Mouse (Mus musculus) frontal cortex, adult (tissue): ENCODE results near the gene Magi2.
"Not testable (repeated sequence)": the region's sequence is repeated elsewhere in the genome, so short reads cannot be mapped to it uniquely, and the experiment has no call there.

ENCODE experiments used
- ATAC-seq: cut with Nextera tagmentation; 2 replicates; pipeline ENCODE4 v1.9.2; 2017; ENCODE audit warnings: mild to moderate bottlenecking, moderate library complexity, mixed read lengths; ENCODE audit not compliant: low TSS enrichment

Gene Magi2

DNA sequence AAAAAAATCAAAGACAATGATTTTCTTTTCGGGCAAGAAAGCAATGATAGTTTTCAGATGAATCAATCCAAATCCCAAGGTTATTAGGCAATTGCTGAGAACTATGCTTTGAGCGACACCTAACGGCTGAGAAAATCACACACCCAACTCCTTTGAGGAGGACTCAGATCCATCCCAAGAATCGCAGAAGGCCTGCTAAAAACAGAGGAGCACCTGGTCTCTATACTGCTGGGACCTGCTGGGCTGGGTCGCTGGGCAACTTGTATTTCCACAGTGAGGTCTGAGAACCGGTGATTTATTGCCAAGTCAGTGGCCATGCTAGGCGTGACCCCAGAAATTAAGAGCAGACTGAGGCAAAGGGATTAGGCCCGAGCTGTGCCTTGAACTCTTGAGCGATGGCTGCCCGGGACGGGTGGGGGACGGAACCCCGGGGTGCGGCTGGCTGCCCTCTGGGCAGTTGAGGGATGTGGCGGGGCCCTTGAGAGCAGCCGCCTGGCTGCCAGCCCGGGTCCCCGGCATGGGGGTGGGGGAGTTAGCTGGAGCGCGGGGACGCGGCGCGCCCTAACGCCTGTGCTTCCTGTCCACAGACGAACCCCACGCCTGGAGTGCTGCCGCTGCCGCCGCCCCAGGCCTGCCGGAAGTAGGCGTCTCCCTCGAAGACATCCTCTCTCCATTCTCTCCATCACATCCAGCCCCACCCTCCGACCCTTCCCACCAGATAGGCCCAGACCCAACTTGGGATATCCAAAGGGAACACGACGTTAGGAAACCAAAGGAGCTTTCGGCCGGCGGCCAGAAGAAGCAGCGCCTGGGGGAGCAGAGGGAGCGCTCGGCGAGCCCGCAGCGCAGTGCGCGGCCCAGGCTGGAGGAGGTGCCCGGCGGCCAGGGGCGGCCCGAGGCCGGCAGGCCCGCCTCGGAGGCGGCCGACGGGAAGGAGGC is 1474.9 kb downstream of the Magi2 start:
- ATAC-seq: peak; percentile 83

DNA sequence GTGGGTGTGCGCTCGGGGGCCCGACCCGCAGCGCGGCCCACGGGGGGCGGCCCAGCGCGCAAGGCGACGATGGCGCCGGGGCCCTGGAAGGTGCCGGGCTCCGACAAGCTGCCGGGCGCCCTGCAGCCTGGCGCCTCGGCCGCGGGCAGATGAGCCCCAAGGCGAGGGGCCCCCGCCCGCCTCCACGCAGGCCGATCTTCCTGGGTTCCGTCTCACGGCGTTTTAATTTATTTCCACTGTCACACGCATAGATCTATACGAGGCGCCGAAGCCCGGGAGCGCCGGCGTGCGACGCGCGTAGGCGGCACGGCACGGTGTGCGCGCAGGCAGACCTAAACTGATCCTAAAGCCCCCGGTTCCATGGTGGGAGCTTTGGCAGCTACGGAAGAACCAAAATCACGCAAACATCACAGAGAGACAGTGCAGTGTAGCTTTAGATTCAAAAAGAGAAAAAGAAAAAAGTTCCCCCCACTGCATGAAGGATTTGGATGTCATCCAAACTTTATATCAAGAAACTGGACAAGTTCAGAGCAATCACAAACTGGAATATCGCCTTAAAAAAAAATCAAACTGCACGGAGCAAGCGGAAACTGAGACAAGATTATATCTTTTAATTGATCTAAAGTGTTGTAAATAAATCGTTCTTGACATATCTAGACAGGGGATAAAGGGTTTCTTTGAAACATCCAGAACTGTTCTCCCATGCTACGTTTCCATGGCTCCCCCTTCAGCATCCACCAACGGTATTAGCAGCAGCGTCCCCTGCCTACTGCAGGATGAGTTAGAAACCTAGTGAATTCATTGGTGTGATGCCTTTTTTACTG is 1475.9 kb downstream of the Magi2 start:
- peak; percentile 32 for ATAC-seq

DNA sequence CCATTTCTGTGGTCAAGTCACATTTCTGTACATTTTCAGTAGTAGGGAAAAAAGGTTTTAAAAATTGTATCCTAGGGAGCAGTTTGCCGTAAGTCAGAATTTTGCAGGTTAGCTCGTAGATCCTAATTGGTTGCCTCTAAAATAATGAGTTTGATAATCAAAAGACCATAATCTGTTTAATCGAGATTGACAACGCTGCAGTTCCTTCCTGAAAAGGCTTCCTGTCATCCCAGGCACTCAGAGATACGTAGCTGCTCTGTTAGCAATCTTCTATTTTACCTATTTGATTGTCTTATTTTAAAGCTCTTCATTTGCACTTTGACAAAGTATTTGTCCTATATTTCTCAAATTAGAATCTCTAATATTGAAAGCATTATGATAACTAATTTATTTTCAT is 1476.5 kb downstream of the Magi2 start:
- ATAC-seq: no peak

DNA sequence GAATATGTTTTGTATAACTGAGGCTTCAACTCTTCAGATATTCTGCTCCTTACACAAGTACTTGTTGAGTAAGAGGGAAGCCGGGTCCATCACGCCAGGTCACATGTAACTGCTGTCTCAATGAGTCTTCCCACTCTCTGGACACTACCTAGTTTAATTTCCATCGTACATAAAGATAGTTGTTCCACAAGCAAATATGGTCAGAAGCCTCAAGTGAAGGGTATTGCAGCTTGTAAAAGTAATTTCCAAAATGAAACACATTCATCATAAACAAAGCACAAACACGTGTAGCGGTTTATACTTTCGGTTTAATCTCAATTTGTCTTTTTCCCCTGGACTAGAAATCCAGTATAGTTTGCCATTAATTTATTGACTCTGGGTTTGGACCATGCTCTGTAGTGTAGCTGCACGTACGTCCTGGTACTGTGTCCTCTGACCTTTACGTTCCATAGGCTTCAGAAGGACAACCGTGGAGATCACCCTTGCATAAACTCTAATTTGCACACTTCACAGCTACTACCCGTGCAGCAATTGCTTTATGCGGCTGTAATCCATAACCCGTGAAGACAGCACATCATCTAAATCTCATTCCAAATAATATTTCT is 1477.2 kb downstream of the Magi2 start:
- ATAC-seq: no peak

DNA sequence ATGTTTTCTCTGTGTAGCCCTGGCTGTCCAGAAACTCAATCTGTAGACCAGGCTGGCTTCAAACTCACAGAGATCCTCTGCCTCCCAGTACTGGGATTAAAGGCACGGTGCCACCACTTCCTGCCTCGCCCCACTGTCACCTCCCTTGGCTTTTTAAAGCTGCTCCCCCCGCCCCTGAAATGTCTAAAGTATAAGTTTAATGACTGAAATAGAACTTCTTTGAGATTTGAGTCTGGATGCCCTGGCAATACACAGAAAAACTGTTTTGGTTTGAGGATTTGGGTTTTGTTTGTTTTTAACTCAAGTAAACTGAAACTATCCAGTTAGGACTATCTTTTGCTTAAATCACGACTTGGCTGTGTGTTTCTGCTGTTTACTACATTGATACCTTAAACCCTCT is 1478.0 kb downstream of the Magi2 start:
- no peak for ATAC-seq

DNA sequence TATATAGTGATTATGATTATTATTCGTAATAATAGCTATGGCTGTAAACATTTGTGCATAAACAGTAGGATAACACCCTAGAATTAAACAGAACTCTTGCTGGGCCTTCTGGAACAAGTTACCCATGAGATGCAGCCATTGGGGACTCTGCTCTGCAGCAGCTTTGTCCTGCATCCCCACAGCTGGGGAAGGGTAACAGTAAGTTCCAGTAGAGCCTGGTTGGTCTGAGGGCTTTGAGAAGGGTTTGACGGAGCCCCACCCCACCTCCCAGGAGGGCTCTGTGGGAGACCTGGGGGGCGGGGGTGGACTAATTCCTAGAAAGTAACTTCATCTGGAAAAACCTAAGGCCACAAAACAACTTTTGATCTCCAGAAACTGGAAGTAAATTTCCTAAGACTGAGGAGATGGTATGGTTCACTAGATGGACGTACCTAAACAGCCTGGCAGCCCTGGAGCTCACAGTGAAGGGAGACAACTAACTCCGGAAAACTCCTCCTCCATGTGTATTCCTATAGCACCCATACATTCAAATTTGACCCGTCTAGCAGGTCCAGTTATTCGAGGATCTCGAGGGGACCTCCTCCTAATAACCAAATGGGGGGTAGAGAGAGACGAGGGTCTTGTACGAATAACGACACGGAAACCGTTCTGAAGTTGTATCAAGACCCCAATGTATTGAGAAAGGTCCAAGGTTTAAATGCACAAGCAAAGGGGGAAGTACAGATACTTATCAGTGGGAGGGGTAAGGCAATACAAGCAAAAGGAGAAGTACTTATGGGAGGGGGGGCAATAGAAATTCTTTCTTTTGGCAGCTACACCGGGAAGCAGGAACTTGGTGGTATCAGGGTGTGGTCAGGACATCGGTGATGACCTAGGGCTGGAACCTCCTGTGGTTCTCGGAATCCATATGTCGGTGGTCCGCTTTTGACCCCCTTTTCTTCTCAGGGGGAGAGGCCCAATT is 1479.8 kb downstream of the Magi2 start:
- ATAC-seq: not testable (repeated sequence)

DNA sequence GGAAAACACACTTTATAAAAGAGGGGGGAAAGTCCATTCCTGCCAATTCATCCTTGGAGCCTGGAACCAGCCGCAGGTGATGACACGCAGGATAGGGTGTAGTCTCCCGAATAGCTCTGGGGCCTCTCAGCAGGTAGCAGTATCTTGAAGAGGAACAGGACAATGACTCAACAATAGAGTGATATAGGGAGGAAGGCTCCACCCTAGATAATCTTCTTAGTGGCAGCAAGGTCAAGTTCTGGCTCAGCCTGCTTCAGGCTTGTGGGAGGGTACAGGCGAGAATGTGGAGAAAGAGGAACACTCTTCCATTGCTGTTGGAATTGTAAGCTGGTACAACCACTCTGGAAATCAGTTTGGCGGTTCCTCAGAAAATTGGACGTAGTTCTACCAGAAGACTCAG is 1484.0 kb downstream of the Magi2 start:
- ATAC-seq: not testable (repeated sequence)

DNA sequence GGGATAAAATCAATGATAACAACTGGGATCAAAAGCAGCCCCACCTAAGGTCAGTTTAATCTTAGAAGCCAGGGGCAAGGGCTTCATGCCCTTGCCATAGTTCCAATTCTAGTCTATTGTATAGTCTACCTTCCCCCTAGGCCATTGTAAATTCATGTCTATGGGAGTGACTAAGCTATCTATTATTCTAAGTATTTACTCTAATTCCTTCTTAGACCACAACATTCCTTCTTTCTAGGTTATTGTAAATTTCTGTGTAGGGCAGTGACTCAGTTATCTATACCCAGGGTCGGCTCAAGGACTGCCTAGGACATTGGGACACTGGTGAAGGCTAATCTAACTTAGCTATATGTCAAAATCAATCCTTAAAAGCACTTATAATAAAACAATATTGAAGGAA is 1487.8 kb downstream of the Magi2 start:
- not testable (repeated sequence) for ATAC-seq

DNA sequence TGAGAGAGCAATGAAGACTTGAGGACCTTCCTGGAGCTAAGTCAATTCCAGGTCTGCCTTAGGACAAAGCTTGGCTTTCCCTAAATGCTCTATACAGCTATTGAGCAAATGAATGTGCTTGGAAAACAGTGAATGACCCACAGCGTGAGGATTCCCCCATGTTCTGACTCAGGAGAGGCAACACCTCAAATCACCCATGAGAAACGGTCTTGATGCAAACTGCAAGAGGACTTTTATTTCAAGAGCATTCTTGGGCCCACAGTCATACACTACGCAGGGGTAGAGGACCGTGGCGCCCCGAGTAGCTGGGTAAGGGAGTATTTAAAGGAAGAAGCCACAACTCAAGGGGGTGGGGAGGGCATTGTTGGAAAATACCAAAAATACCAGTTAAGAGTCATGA is 1489.1 kb downstream of the Magi2 start:
- ATAC-seq: not testable (repeated sequence)

DNA sequence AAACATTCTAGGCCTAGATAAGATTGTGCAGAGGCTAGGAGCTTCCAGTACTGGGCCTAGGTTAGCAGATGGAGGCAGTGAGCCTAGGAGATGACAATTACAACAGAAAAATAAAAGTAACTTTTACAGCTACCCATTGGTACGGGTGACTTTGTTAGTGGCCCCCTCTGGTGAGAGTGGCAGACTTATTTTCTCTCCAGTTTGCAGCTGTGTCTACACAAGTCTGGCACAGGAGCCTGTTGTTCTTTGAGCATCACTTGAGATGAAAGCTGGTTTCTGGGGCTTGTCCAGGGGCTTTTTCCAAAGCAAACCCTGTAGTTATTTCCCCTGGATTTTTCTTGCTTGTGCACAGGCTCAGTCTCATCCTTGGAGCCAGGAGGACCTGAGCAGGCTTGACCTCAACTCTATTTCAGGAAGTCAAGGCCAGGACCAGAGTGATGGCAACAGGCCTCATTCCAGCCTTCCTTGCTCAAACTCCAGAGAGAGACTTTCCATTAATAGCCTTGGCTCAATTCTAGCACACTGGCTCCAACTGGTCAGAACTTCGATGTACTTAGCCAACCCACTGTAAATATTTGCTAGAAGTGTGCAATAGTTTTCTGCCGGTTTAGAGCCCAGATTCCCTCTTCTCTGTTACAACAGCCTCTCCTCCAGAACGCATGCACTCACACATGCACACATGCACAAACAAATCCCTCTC is 1493.5 kb downstream of the Magi2 start:
- ATAC-seq: no peak

DNA sequence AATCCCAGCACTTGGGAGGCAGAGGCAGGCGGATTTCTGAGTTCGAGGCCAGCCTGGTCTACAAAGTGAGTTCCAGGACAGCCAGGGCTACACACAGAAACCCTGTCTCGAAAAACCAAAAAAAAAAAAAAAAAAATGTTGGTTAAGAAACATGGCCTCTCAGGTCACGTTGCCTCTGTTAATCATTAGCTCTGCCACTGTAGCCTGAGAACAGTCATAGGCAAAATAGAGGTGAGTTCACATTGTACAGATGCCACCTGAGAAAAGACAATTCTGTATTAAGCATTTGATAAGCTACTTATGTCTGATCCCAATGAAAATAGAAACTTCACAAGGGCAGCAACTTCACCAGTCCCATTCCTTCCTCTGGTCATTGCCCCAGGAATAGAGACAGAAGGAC is 1496.4 kb downstream of the Magi2 start:
- not testable (repeated sequence) for ATAC-seq

DNA sequence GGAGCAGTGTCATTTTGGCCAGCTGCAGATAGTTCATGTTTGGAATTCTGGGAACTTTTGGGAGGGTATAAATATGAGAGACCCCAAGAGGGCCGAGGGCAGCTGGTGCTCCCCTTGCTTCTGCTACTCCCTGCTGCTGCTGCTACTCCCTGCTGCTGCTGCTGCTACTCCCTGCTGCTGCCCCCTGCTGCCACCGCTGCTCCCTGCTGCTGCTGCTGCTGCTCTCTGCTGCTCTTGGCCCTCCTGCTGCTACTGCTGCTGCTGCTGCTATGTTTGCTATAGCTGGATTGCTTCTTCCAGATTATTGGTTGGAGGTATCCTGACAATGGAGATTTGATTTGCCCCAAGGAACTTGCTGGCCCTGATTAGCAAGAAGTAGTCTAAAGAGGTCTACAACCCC is 1512.0 kb downstream of the Magi2 start:
- ATAC-seq: no peak

DNA sequence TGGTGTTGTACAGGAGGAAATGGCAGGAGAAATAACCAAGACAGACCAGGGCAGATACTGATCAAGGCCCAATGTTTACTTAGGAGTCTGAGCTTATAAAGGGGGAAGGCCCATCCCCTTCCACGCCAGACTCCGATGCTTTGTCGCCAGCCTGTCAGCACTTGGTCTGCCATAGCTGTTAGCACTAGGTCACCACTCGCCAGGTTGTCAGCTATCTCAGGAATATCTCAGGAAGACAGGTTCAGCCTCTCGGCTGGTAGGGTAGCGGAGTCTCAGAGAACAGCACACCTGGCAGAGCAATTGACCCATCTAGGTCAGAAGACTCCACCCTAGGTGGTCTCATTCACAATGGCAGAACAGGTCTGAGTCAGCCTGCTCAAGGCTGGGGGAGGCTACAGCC is 1514.4 kb downstream of the Magi2 start:
- no peak for ATAC-seq

DNA sequence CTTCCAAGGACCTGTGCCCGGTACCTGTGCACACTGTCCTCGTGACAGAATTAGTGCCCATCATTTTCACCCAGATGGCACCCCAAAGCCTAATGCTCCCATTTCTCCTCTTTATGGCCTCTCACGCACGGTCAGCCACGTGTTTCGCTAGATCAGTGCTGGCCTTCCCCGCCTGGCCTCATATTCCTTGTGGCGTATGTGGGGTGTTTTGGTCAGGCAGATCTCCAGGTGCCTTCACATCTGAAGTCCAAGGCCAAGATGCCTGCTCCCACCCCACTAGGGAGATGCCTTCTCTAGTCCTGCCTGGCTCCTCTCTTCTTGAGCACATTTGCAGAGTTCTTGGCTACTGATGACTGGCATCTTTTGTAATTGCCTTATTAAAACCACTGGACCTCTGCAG is 1515.1 kb downstream of the Magi2 start:
- no peak for ATAC-seq

DNA sequence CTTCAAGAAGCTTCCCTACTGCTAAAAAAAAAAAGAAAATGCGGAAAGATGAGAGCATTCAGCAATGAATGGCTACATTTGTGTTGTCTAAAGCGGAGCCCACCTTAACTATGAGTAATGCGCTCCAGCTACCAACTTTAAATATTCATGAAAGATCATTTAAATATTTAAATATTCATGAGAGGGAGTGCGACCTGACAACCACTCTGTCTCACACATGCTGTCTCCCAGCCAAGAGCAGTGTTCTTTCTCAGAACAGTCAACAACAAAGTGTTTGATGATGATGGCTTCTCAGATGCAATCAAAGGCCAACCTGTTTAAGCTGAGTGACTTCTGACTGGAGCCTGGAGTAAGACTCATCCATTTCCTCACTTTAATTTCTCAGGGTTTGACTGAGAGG is 1521.3 kb downstream of the Magi2 start:
- 0 out of 2 replicates have a peak, but pooled peaks have one; percentile 15 for ATAC-seq

DNA sequence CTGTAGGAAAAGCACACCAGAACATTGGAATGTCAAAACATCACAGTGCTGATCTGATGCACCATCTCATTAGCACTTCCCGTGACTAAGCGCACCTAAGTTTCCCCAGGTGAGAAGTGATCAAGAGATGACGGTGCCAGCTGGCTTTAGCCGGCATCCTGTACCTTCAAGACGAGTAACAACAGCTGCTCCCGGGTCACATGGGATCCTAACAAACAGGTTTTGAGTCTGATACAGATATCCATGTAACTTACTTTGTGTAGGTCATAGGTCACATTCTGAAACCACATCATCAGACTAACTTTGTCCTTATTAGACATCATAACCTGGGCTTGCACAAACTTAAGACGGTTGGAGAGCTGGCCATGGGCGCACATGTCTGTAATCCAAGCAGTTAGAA is 1522.0 kb downstream of the Magi2 start:
- no peak for ATAC-seq

DNA sequence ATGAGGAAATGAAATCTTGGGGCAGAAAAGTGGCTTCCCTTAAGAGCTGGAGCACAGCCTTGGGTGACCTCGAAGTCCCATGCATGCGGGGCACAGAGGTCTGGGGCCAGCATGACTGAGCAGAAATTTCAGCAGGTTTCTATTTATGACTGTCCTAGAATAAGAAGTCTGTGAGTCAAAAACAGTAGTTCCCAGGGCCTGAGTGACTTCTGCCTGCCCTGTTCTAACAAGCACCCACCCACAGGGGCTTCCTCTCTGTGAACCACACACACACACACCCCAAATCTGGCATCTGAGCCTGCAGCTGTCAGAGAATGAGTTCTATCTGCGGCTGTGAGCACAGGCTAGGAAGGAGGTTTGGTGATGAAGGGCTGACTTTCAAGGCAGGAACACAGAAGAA is 1522.7 kb downstream of the Magi2 start:
- ATAC-seq: no peak

DNA sequence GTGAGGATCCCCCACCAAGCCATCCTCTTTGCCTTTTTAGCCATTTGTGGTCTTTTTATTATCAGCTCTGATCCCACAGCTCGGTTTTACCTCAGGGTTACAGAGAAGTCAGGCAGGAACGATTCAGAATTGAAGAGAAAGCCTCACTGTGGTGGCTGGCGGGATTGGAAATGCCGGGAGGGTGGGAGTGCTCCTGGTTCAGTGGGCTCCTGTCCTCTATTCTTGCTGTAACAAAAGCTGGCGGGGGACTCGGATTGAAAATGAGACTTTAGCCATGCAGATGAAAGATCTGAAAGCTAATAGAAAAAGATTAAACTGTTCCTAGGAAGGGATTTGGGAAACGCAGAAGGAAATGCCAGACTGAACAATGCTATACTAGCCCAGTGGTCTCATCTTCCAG is 1524.2 kb downstream of the Magi2 start:
- no peak for ATAC-seq

DNA sequence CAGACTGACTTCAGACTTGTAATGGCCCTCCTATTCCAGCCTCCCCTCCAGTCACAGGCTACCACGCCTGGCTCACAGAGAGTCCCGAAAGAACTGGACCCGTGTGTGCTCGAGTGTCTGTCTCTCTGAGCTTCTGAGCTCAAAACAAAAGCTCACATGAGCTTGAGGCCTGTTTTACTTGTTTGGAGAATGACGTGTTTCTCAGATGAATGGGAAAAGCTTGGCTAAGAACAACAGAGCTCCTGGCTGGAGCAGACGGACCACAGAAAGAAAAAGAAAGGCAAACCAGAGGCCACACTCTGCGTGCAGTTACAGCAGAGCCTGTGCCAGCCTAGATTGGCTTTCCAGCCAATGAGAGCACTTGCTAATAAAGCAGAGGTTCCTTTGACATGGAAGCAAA is 1524.9 kb downstream of the Magi2 start:
- no peak for ATAC-seq

DNA sequence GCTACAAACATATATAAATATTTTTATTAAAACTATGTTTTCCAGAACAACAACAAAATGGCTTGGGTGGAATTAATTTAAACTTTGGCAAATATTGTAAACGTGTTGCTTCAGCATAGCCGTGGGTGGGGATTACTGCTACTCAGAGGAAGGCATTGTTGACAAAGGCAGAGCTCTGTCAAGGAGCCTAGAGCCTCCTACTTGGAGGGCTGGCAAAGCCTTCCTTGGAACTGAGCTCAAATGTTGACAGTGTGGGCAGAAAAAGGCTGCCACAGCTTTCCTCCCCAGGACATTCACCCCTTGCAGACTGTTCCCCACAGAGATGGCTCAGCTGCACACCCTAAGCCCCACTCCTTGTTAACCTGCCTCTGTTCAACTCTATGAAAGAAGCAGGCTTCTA is 1526.3 kb downstream of the Magi2 start:
- peak; percentile 69 for ATAC-seq

DNA sequence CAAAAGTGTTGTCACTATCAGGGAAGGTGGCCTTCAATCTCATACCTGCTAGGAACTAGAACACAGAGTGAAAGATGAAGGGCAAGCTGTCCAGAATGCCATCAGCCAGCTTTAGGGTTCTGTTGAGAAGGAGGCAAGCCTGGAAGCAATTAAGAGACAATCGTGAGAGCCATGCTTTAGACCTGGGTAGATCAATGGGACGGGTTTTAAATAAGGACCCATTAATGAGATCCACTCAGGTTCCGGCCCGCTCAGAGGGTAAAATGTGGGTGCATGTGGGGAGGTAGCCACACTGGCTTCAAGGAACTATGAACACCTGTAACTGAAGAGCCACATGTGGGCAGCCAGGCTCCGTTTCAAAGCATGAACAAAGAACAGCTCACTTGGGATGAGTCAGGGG is 1527.1 kb downstream of the Magi2 start:
- no peak for ATAC-seq
